Mouse (Mus musculus) myocyte (in vitro differentiated cells): ENCODE data around the gene Dmbx1.

Source experiments
- CEBPB ChIP-seq: IDR thresholded peaks from 2 replicates; pipeline ENCODE4 v1.6.1; 2011; ENCODE audit warnings: mild to moderate bottlenecking, moderate library complexity; ENCODE audit not compliant: poor library complexity, insufficient read depth, severe bottlenecking
- E2F4 ChIP-seq: IDR thresholded peaks from one replicate; pipeline ENCODE4 v1.6.1; 2011; ENCODE audit warnings: mild to moderate bottlenecking, control low read depth, moderate library complexity; ENCODE audit not compliant: insufficient read depth
- MAX ChIP-seq: IDR thresholded peaks from one replicate; pipeline ENCODE4 v1.6.1; 2011; ENCODE audit warnings: low read depth, mild to moderate bottlenecking, control low read depth
- MYOD1 ChIP-seq, 3 experiments: IDR thresholded peaks; one replicate each; pipeline ENCODE4 v1.6.1; 2011; ENCODE audit warnings: control low read depth in 2 of 3, low read depth in 2 of 3, mild to moderate bottlenecking in 2 of 3, moderate library complexity in 1 of 3; ENCODE audit not compliant: insufficient read length in 2 of 3, control insufficient read depth in 1 of 3
- MYOG ChIP-seq, 3 experiments: IDR thresholded peaks; one replicate each; pipeline ENCODE4 v1.6.1; 2011; ENCODE audit warnings: control low read depth in 2 of 3, low read depth in 2 of 3, mild to moderate bottlenecking in 2 of 3; ENCODE audit not compliant: insufficient read length in 2 of 3, control insufficient read depth in 1 of 3, insufficient read depth in 1 of 3
- POLR2A ChIP-seq: IDR thresholded peaks from one replicate; pipeline ENCODE4 v1.6.1; 2011; ENCODE audit warnings: low read depth, mild to moderate bottlenecking, control low read depth, moderate library complexity; ENCODE audit not compliant: insufficient read length
- POLR2AphosphoS2 ChIP-seq: IDR thresholded peaks from one replicate; pipeline ENCODE4 v1.6.1; 2011; ENCODE audit warnings: low read depth, control low read depth; ENCODE audit not compliant: insufficient read length
- REST ChIP-seq: IDR thresholded peaks from one replicate; pipeline ENCODE4 v1.6.1; 2011; ENCODE audit warnings: mild to moderate bottlenecking, control low read depth, moderate library complexity; ENCODE audit not compliant: insufficient read depth, insufficient read length
- TCF12 ChIP-seq: IDR thresholded peaks from one replicate; pipeline ENCODE4 v1.6.1; 2011; ENCODE audit warnings: mild to moderate bottlenecking, control low read depth; ENCODE audit not compliant: poor library complexity, insufficient read depth, severe bottlenecking
- TCF3 ChIP-seq: IDR thresholded peaks from one replicate; pipeline ENCODE4 v1.6.1; 2011; ENCODE audit warnings: low read depth, control low read depth; ENCODE audit not compliant: insufficient read length
- USF1 ChIP-seq: IDR thresholded peaks from one replicate; pipeline ENCODE4 v1.6.1; 2011; ENCODE audit warnings: low read depth, mild to moderate bottlenecking, control low read depth, moderate library complexity

GRCm38 (mm10) chr4:115897901-115898631 lies 41.7 kb downstream of the Dmbx1 start:
- TF ChIP-seq POLR2A (no peak), MAX (no peak), TCF3 (no peak), REST (no peak), E2F4 (no peak), TCF12 (no peak), USF1 (no peak), MYOG (IDR thresholded peaks at IDR 0.05; ENCODE audit: control insufficient read depth in 1 of 3, insufficient read depth in 1 of 3, insufficient read length in 2 of 3, low read depth in 2 of 3) (no peak), POLR2AphosphoS2 (no peak), MYOD1 (IDR thresholded peaks at IDR 0.05; ENCODE audit: control insufficient read depth in 1 of 3, insufficient read length in 2 of 3, low read depth in 2 of 3) (no peak), CEBPB (no peak)
